Mouse (Mus musculus) embryonic facial prominence, embryonic 12.5 days (tissue): Measurements from ENCODE around the gene Gm9513. TPM values are rescaled to one million over a fixed set of nuclear protein-coding genes. Genes with fewer than 3 reads are reported as not detected.

Source experiments
- ATAC-seq: fragments of 200-750 bp; cut with Nextera tagmentation; 2 replicates; pipeline ENCODE4 v1.8.0; 2017; ENCODE audit not compliant: insufficient number of reproducible peaks, insufficient read depth, low FRiP score, low TSS enrichment
- H3K27ac ChIP-seq: fragments of 300-500 bp; sonication (generic); 2 replicates; pipeline ENCODE4 v1.5.1; 2016; ENCODE audit warnings: mild to moderate bottlenecking
- H3K27me3 ChIP-seq: fragments of 300-500 bp; sonication (generic); 2 replicates; pipeline ENCODE4 v1.6.1; 2016; ENCODE audit warnings: mild to moderate bottlenecking, moderate library complexity
- H3K36me3 ChIP-seq: fragments of 300-500 bp; sonication (generic); 2 replicates; pipeline ENCODE4 v1.6.1; 2016; ENCODE audit warnings: mild to moderate bottlenecking
- H3K4me1 ChIP-seq: fragments of 300-500 bp; sonication (generic); 2 replicates; pipeline ENCODE4 v1.6.1; 2016
- H3K4me2 ChIP-seq: fragments of 300-500 bp; sonication (generic); replicated peaks from 2 replicates; pipeline ENCODE4 v1.6.1; 2016; ENCODE audit warnings: mild to moderate bottlenecking, moderate library complexity
- H3K4me3 ChIP-seq: fragments of 300-500 bp; sonication (generic); 2 replicates; pipeline ENCODE4 v1.5.1; 2016; ENCODE audit warnings: mild to moderate bottlenecking
- H3K9ac ChIP-seq: fragments of 300-500 bp; sonication (generic); 2 replicates; pipeline ENCODE4 v1.6.1; 2016; ENCODE audit warnings: mild to moderate bottlenecking, moderate library complexity
- H3K9me3 ChIP-seq: fragments of 300-500 bp; sonication (generic); 2 replicates; pipeline ENCODE4 v1.6.1; 2016; ENCODE audit warnings: mild to moderate bottlenecking, moderate library complexity
- WGBS: fragments of 180-500 bp; shearing (Covaris S2); methylation state at CpG from one replicate; pipeline ENCODE4 v1.1.7; 2016; 5-methylcytosine and 5-hydroxymethylcytosine counted together
- polyA plus RNA-seq: library from polyadenylated mRNA; unstranded; fragments of >200 nt; fragmentation: Nextera tagmentation; extraction: Ambion mirVana; gene quantifications from 2 replicates; pipeline ENCODE4 v1.2.1, GENCODE M21; 2016

Gm9513 gene
- not detected in 2 replicates for polyA plus RNA-seq

- Histone ChIP-seq H3K9ac (no peak within 1 kb of the TSS), H3K9me3 (peaks cover 3% of the 10 kb centered on the region; the same call in 1 of the 2 replicates), H3K4me1 (no peaks in the 10 kb centered on the region), H3K27me3 (no peaks in the 10 kb centered on the region), H3K4me2 (no peak within 1 kb of the TSS), H3K36me3 (no peaks in the 10 kb centered on the region), H3K4me3 (no peak within 1 kb of the TSS), H3K27ac (no peak within 1 kb of the TSS)
- ATAC-seq, result no peak
- WGBS, result 65% methylated on average over 3 of the region's 3 CpGs
These were observed at the start of gene Gm9513 for GRCm38 (mm10) chr9:36475338-36475737. Gene Gm9513 (plus strand): TSS chr9:36475638.

- H3K27me3 ChIP-seq, result no peaks in the 10 kb centered on the region
- H3K27ac ChIP-seq, result no peak within 1 kb of the TSS
- no peak within 1 kb of the TSS for H3K9ac ChIP-seq
- H3K9me3 ChIP-seq, result no peaks in the 10 kb centered on the region; the same call in 1 of the 2 replicates
- no peaks in the 10 kb centered on the region for H3K4me1 ChIP-seq
- no peak within 1 kb of the TSS for H3K4me3 ChIP-seq
- H3K36me3 ChIP-seq, result no peaks in the 10 kb centered on the region
- no peak within 1 kb of the TSS for H3K4me2 ChIP-seq
- no peak for ATAC-seq
- 72% methylated on average over 4 of the region's 4 CpGs for WGBS
These were observed 43.9 kb upstream of the Gm9513 start, which contains the start of gene Gm7257 for GRCm38 (mm10) chr9:36431584-36431983. Gene Gm7257 (plus strand): TSS chr9:36431884.

- 40% methylated on average over 2 of the region's 2 CpGs for WGBS
- no peak overlapping the region for H3K27ac ChIP-seq
These were observed 40.2 kb upstream of the Gm9513 start for GRCm38 (mm10) chr9:36435051-36435764.

GRCm38 (mm10) chr9:36494501-36495220, 19.2 kb downstream of the Gm9513 start:
- Histone ChIP-seq H3K9me3 (peaks cover 4% of the 10 kb centered on the region; the same call in 1 of the 2 replicates), H3K27ac (no peak overlapping the region), H3K36me3 (no peaks in the 10 kb centered on the region), H3K27me3 (no peaks in the 10 kb centered on the region), H3K4me2 (no peak overlapping the region), H3K4me3 (no peak overlapping the region), H3K4me1 (no peaks in the 10 kb centered on the region), H3K9ac (no peak overlapping the region)
- no peak for ATAC-seq
- 85% methylated on average over 4 of the region's 4 CpGs for WGBS

More at GRCm38 (mm10) chr9:36435051-36435764, 40.2 kb upstream of the Gm9513 start:
- no peak overlapping the region for H3K4me2 ChIP-seq
- H3K9me3 ChIP-seq, result no peaks in the 10 kb centered on the region; the same call in 1 of the 2 replicates
- no peak for ATAC-seq
- no peak overlapping the region for H3K4me3 ChIP-seq
- H3K27me3 ChIP-seq, result no peaks in the 10 kb centered on the region
- H3K4me1 ChIP-seq, result no peaks in the 10 kb centered on the region
- H3K36me3 ChIP-seq, result no peaks in the 10 kb centered on the region
- no peak overlapping the region for H3K9ac ChIP-seq

- no peak overlapping the region for H3K4me2 ChIP-seq
- H3K4me1 ChIP-seq, result no peaks in the 10 kb centered on the region
- ATAC-seq, result no peak
- no peaks in the 10 kb centered on the region for H3K27me3 ChIP-seq
- peaks cover 4% of the 10 kb centered on the region; the same call in 1 of the 2 replicates for H3K9me3 ChIP-seq
- no peaks in the 10 kb centered on the region for H3K36me3 ChIP-seq
- H3K27ac ChIP-seq, result no peak overlapping the region
- H3K9ac ChIP-seq, result no peak overlapping the region
- H3K4me3 ChIP-seq, result no peak overlapping the region
- WGBS, result 66% methylated on average over 1 of the region's 1 CpGs
These were observed 20.4 kb downstream of the Gm9513 start for GRCm38 (mm10) chr9:36495824-36496223.

- Histone ChIP-seq H3K4me3 (no peak overlapping the region), H3K27me3 (no peaks in the 10 kb centered on the region), H3K27ac (no peak overlapping the region), H3K9ac (no peak overlapping the region), H3K4me1 (no peaks in the 10 kb centered on the region), H3K9me3 (peaks cover 15% of the 10 kb centered on the region), H3K4me2 (no peak overlapping the region), H3K36me3 (no peaks in the 10 kb centered on the region)
- WGBS, result 89% methylated on average over 5 of the region's 5 CpGs
- no peak for ATAC-seq
These were observed 28.8 kb downstream of the Gm9513 start for GRCm38 (mm10) chr9:36504211-36504610.

Other genes starting within 250 kb of the Gm9513 start
- gene Gm7257, start 43.8 kb upstream of the Gm9513 start, polyA plus RNA-seq, result not detected in 2 replicates
- gene Gm5615, start 66.3 kb downstream of the Gm9513 start, polyA plus RNA-seq, result not detected in 2 replicates
- not detected in 2 replicates for gene Gm17689, start 107.0 kb downstream of the Gm9513 start, polyA plus RNA-seq
- gene A630095E13Rik, start 167.7 kb downstream of the Gm9513 start, polyA plus RNA-seq, result not detected in 2 replicates
- 0.14 TPM in 1 of 2 replicates, not detected in the other for gene Acrv1, start 217.6 kb downstream of the Gm9513 start, polyA plus RNA-seq